ENCODE assay signal across 11 mouse cellular contexts in genomic region chrX:7639536-7640325, GRCm38 (mm10). TPM values are rescaled to one million over a fixed set of nuclear protein-coding genes. Genes with fewer than 3 reads are reported as not detected.
DNase-seq lines count a peak whose midpoint lies in the region; ATAC-seq and TF ChIP-seq lines count a peak whose summit lies in the region.
"Had no signal": no experiment of that assay in that cellular context is flagged by ENCODE, and none has a peak within 500 bp of the region (broad histone marks: within the 10 kb centered on the region; RNA-seq: fewer than 3 reads in every experiment).

No protein-coding gene starts in this region.

- WGBS in embryonic facial prominence, embryonic 13.5 days = 26% methylated on average over 13 of the region's 13 CpGs
- WGBS in hindbrain, embryonic 15.5 days = 27% methylated on average over 13 of the region's 13 CpGs
- WGBS in olfactory bulb, adult 2 months = 23% methylated on average over 13 of the region's 13 CpGs

- TF ChIP-seq POLR2A in olfactory bulb, adult 2 months (IDR thresholded peaks at IDR 0.05; ENCODE audit: insufficient read depth, low read depth, low read length) = no peak

- H3K27ac ChIP-seq in embryonic facial prominence, embryonic 13.5 days = no peak overlapping the region
- peak overlapping the region; percentile 87 for H3K27ac ChIP-seq in hindbrain, embryonic 15.5 days (replicated peaks)
- H3K27ac ChIP-seq in olfactory bulb, adult 2 months (ENCODE audit: insufficient read depth, low read depth, low read length) = peak overlapping the region; percentile 77
- H3K27ac ChIP-seq: heart, adult 2 months had no signal

- H3K9ac ChIP-seq in embryonic facial prominence, embryonic 13.5 days = no peak overlapping the region
- H3K9ac ChIP-seq in hindbrain, embryonic 15.5 days = peak overlapping the region; percentile 64
- H3K9ac ChIP-seq: liver, postnatal 0 days had no signal

- H3K9me3 ChIP-seq in embryonic facial prominence, embryonic 13.5 days = no peaks in the 10 kb centered on the region
- H3K9me3 ChIP-seq in hindbrain, embryonic 15.5 days = no peaks in the 10 kb centered on the region

- H3K4me3 ChIP-seq in embryonic facial prominence, embryonic 13.5 days = no peak overlapping the region
- peak overlapping the region; percentile 51 for H3K4me3 ChIP-seq in hindbrain, embryonic 15.5 days
- peak overlapping the region; percentile 68 for H3K4me3 ChIP-seq in olfactory bulb, adult 2 months (ENCODE audit: insufficient read depth, low read depth, low read length)
- H3K4me3 ChIP-seq: heart, adult 2 months had no signal

- no peaks in the 10 kb centered on the region for H3K36me3 ChIP-seq in embryonic facial prominence, embryonic 13.5 days
- no peaks in the 10 kb centered on the region for H3K36me3 ChIP-seq in hindbrain, embryonic 15.5 days

- TF ChIP-seq CTCF in olfactory bulb, adult 2 months (IDR thresholded peaks at IDR 0.05; ENCODE audit: insufficient read depth, low read depth, low read length) = no peak

- DNase-seq in left cerebral cortex, postnatal 4 days = peak; percentile 47
- DNase-seq in left cerebral cortex, adult 8-10 months (ENCODE audit: low spot score in 2 of 2) = no peak
- DNase-seq in ovary, postnatal 14 days (ENCODE audit: low spot score) = no peak
- no peak for DNase-seq in layer of hippocampus, postnatal 25 days (ENCODE audit: extremely low spot score in 1 of 2, low spot score in 1 of 2)
- DNase-seq in adipocyte (ENCODE audit: low spot score) = no peak
- DNase-seq: heart, adult 2 months; liver, postnatal 0 days had no signal

- H3K4me2 ChIP-seq in embryonic facial prominence, embryonic 13.5 days = no peak overlapping the region
- peak overlapping the region; percentile 63 for H3K4me2 ChIP-seq in hindbrain, embryonic 15.5 days

- peaks cover 22% of the 10 kb centered on the region for H3K27me3 ChIP-seq in embryonic facial prominence, embryonic 13.5 days
- no peaks in the 10 kb centered on the region for H3K27me3 ChIP-seq in hindbrain, embryonic 15.5 days

- 0 out of 2 replicates have a peak, but pooled peaks have one; percentile 27 for ATAC-seq in embryonic facial prominence, embryonic 13.5 days (ENCODE audit: insufficient number of reproducible peaks, insufficient read depth, low FRiP score, low TSS enrichment, low read depth)
- peak; percentile 36 for ATAC-seq in hindbrain, embryonic 15.5 days (ENCODE audit: low FRiP score, low read depth)
- ATAC-seq: liver, postnatal 0 days had no signal

- intact Hi-C loops in left cerebral cortex, postnatal 4 days (cut with DNase I) = loop anchor here (10.0 kb wide), 2 partner anchors 165 to 215 kb away; no protein-coding TSS in a partner anchor

- no peaks in the 10 kb centered on the region for H3K4me1 ChIP-seq in embryonic facial prominence, embryonic 13.5 days
- H3K4me1 ChIP-seq in hindbrain, embryonic 15.5 days (replicated peaks) = 0 out of 2 replicates have a peak, but pooled peaks cover 6% of the 10 kb centered on the region
- H3K4me1 ChIP-seq in olfactory bulb, adult 2 months (ENCODE audit: control insufficient read depth, insufficient read depth, low read length) = peaks cover 27% of the 10 kb centered on the region

RNA-seq across cellular contexts. Expression of gene Syp, which starts 1.5 kb away (rescaled TPM):
- total RNA-seq in left cerebral cortex, postnatal 4 days (2021) = 100 to 1,000 TPM; 573 to 717 TPM
- total RNA-seq in left cerebral cortex, adult 8-10 months (2022) = 1,000 to 10,000 TPM; 1,778 to 2,065 (median 1,954) TPM
- polyA plus RNA-seq in embryonic facial prominence, embryonic 13.5 days (2015; fragmentation: Nextera tagmentation; extraction: Ambion mirVana) = 2.1 and 3.3 TPM in 2 replicates
- polyA plus RNA-seq in hindbrain, embryonic 15.5 days (2015; fragmentation: Nextera tagmentation; extraction: Ambion mirVana) = 195 and 197 TPM in 2 replicates
- polyA plus RNA-seq in olfactory bulb, adult 2 months (2012; ENCODE audit: insufficient read depth, insufficient read length, low replicate concordance, missing spikeins) = 236 and 474 TPM in 2 replicates
- 1,000 to 10,000 TPM; 1,873 to 2,127 TPM for total RNA-seq in layer of hippocampus, postnatal 25 days (2021)

RNA-seq across cellular contexts. Expression of gene Prickle3, which starts 17.3 kb away (rescaled TPM):
- total RNA-seq in left cerebral cortex, postnatal 4 days (2021) = 1 to 10 TPM; 1.4 to 1.9 TPM
- total RNA-seq in left cerebral cortex, adult 8-10 months (2022) = 1 to 10 TPM; 1.7 to 2.9 (median 2.6) TPM
- 9.9 and 11.8 TPM in 2 replicates for polyA plus RNA-seq in embryonic facial prominence, embryonic 13.5 days (2015; fragmentation: Nextera tagmentation; extraction: Ambion mirVana)
- polyA plus RNA-seq in hindbrain, embryonic 15.5 days (2015; fragmentation: Nextera tagmentation; extraction: Ambion mirVana) = 1.6 and 2.0 TPM in 2 replicates
- polyA plus RNA-seq in olfactory bulb, adult 2 months (2012; ENCODE audit: insufficient read depth, insufficient read length, low replicate concordance, missing spikeins) = not detected in 2 replicates
- total RNA-seq in layer of hippocampus, postnatal 25 days (2021) = under 1 TPM; 0.57 to 0.82 TPM

RNA-seq across cellular contexts. Expression of gene Plp2, which starts 31.5 kb away (rescaled TPM):
- total RNA-seq in left cerebral cortex, postnatal 4 days (2021) = 10 to 100 TPM; 19.3 to 26.5 TPM
- 10 to 100 TPM in 2 of 4 experiments, 1 to 10 TPM in 2; 6.3 to 11.0 (median 10.2) TPM for total RNA-seq in left cerebral cortex, adult 8-10 months (2022)
- 100 and 115 TPM in 2 replicates for polyA plus RNA-seq in embryonic facial prominence, embryonic 13.5 days (2015; fragmentation: Nextera tagmentation; extraction: Ambion mirVana)
- polyA plus RNA-seq in hindbrain, embryonic 15.5 days (2015; fragmentation: Nextera tagmentation; extraction: Ambion mirVana) = 20.5 and 22.9 TPM in 2 replicates
- not detected in 2 replicates for polyA plus RNA-seq in olfactory bulb, adult 2 months (2012; ENCODE audit: insufficient read depth, insufficient read length, low replicate concordance, missing spikeins)
- 1 to 10 TPM; 5.0 to 6.2 TPM for total RNA-seq in layer of hippocampus, postnatal 25 days (2021)

RNA-seq across cellular contexts. Expression of gene Cacna1f, which starts 32.8 kb away (rescaled TPM):
- total RNA-seq in left cerebral cortex, postnatal 4 days (2021) = under 1 TPM in 1 of 2 experiments, not detected in 1; 0.22 TPM
- under 1 TPM in 3 of 4 experiments, not detected in 1; 0.07 to 0.14 (median 0.11) TPM for total RNA-seq in left cerebral cortex, adult 8-10 months (2022)
- polyA plus RNA-seq in embryonic facial prominence, embryonic 13.5 days (2015; fragmentation: Nextera tagmentation; extraction: Ambion mirVana) = not detected in 2 replicates
- polyA plus RNA-seq in hindbrain, embryonic 15.5 days (2015; fragmentation: Nextera tagmentation; extraction: Ambion mirVana) = 0.14 and 0.22 TPM in 2 replicates
- polyA plus RNA-seq in olfactory bulb, adult 2 months (2012; ENCODE audit: insufficient read depth, insufficient read length, low replicate concordance, missing spikeins) = not detected in 2 replicates
- total RNA-seq in layer of hippocampus, postnatal 25 days (2021) = not detected
- total RNA-seq: heart, adult 2 months had no signal
- polyA plus RNA-seq: intestine, embryonic 16.5 days had no signal

RNA-seq across cellular contexts. Expression of gene Ccdc22, which starts 34.4 kb away (rescaled TPM):
- total RNA-seq in left cerebral cortex, postnatal 4 days (2021) = 10 to 100 TPM; 24.8 to 26.3 TPM
- 10 to 100 TPM; 25.5 to 31.1 (median 29.7) TPM for total RNA-seq in left cerebral cortex, adult 8-10 months (2022)
- polyA plus RNA-seq in embryonic facial prominence, embryonic 13.5 days (2015; fragmentation: Nextera tagmentation; extraction: Ambion mirVana) = 26.9 and 30.4 TPM in 2 replicates
- polyA plus RNA-seq in hindbrain, embryonic 15.5 days (2015; fragmentation: Nextera tagmentation; extraction: Ambion mirVana) = 30.6 and 31.5 TPM in 2 replicates
- not detected in 2 replicates for polyA plus RNA-seq in olfactory bulb, adult 2 months (2012; ENCODE audit: insufficient read depth, insufficient read length, low replicate concordance, missing spikeins)
- total RNA-seq in layer of hippocampus, postnatal 25 days (2021) = 10 to 100 TPM; 20.9 to 25.2 TPM
